Mouse (Mus musculus) forebrain, postnatal 0 days (tissue): Measurements from ENCODE around the gene Lekr1. TPM values are rescaled to one million over a fixed set of nuclear protein-coding genes. Genes with fewer than 3 reads are reported as not detected.
A peak's percentile ranks its signal among the peaks of the same experiment; 100 is the strongest.

Source experiments
- ATAC-seq: fragments of 200-750 bp; cut with Nextera tagmentation; 2 replicates; pipeline ENCODE4 v1.8.0; 2017; ENCODE audit warnings: mild to moderate bottlenecking, moderate library complexity
- DNase-seq: peaks from one replicate; pipeline ENCODE4 v3.0.0-alpha.2; 2015
- H3K27ac ChIP-seq: fragments of 300-500 bp; sonication (generic); 2 replicates; pipeline ENCODE4 v1.5.1; 2014; ENCODE audit warnings: low read depth, mild to moderate bottlenecking, antibody characterized with exemption, low read length, moderate library complexity, mixed read lengths
- H3K27me3 ChIP-seq: fragments of 300-500 bp; sonication (generic); 2 replicates; pipeline ENCODE4 v1.6.1; 2014; ENCODE audit warnings: mild to moderate bottlenecking, low read length, mixed read lengths; ENCODE audit not compliant: insufficient read depth
- H3K36me3 ChIP-seq: fragments of 300-500 bp; sonication (generic); 2 replicates; pipeline ENCODE4 v1.6.1; 2014; ENCODE audit warnings: mild to moderate bottlenecking, moderate library complexity; ENCODE audit not compliant: insufficient read depth
- H3K4me1 ChIP-seq: fragments of 300-500 bp; sonication (generic); 2 replicates; pipeline ENCODE4 v1.6.1; 2014; ENCODE audit warnings: antibody characterized with exemption; ENCODE audit not compliant: insufficient read depth
- H3K4me2 ChIP-seq: fragments of 300-500 bp; sonication (generic); 2 replicates; pipeline ENCODE4 v1.6.1; 2014; ENCODE audit warnings: low read depth, mild to moderate bottlenecking, moderate library complexity
- H3K4me3 ChIP-seq: fragments of 300-500 bp; sonication (generic); 2 replicates; pipeline ENCODE4 v1.5.1; 2014; ENCODE audit warnings: low read depth, low read length, mixed read lengths
- H3K9ac ChIP-seq: fragments of 300-500 bp; sonication (generic); 2 replicates; pipeline ENCODE4 v1.6.1; 2014; ENCODE audit warnings: mild to moderate bottlenecking
- H3K9me3 ChIP-seq: fragments of 300-500 bp; sonication (generic); 2 replicates; pipeline ENCODE4 v1.6.1; 2016; ENCODE audit warnings: low read length
- CTCF ChIP-seq: sonication (generic); IDR thresholded peaks from 2 replicates; pipeline ENCODE4 v1.5.1; 2016; ENCODE audit warnings: antibody characterized with exemption, control low read depth, low read depth
- WGBS: fragments of 180-500 bp; shearing (Covaris S2); extraction: QIAGEN DNeasy Blood & Tissue Kit; methylation state at CpG from one replicate; pipeline ENCODE4 v1.1.7; 2014; 5-methylcytosine and 5-hydroxymethylcytosine counted together
- polyA plus RNA-seq: library from polyadenylated mRNA; unstranded; fragments of >200 nt; fragmentation: Nextera tagmentation; extraction: Ambion mirVana; gene quantifications from 2 replicates; pipeline ENCODE4 v1.2.1, GENCODE M21; 2015
- total RNA-seq: library from RNA; depleted of rRNA; stranded (reverse); fragments of >200 nt; gene quantifications from 2 replicates; pipeline ENCODE4 v1.2.3, GENCODE M21; 2014

Gene Lekr1
- total and polyA plus RNA-seq, 2 experiments from 2014 or later: 3.8 to 4.8 TPM

DNA sequence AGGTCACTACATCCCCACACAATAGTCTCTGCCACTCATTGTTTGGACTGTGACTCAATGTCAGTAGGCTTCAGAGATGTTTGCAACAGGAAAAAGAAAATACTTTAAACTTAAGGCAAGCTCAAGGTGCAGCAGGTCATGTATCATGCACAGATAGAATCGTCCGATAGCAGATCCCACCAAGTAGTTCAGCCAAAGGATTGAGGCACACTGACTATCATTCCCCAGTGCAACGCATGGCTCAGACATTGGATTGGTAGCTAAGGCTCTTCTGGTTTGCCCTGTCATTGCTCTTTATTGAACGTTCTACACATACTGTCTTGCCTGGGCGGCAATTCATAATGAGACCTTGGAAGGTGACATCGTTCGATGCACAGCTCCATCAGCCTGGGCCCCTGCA, 9.6 kb upstream of the Lekr1 start:
- DNase-seq (no peak), ATAC-seq (no peak)
- H3K36me3 ChIP-seq: no peaks in the 10 kb centered on the region
- no peaks in the 10 kb centered on the region for H3K27me3 ChIP-seq
- H3K27ac ChIP-seq: no peak overlapping the region
- no peak overlapping the region for H3K4me2 ChIP-seq
- H3K9me3 ChIP-seq: no peaks in the 10 kb centered on the region
- no peaks in the 10 kb centered on the region for H3K4me1 ChIP-seq
- H3K9ac ChIP-seq: no peak overlapping the region; the same call in 1 of the 2 replicates
- no peak for TF ChIP-seq CTCF
- 46% methylated on average over 7 of the region's 7 CpGs for WGBS
- H3K4me3 ChIP-seq: no peak overlapping the region

GRCm38 (mm10) chr3:65656902-65657660, 8.9 kb upstream of the Lekr1 start:
- 13% methylated on average over 12 of the region's 12 CpGs for WGBS
- no peak overlapping the region for H3K4me2 ChIP-seq

DNA sequence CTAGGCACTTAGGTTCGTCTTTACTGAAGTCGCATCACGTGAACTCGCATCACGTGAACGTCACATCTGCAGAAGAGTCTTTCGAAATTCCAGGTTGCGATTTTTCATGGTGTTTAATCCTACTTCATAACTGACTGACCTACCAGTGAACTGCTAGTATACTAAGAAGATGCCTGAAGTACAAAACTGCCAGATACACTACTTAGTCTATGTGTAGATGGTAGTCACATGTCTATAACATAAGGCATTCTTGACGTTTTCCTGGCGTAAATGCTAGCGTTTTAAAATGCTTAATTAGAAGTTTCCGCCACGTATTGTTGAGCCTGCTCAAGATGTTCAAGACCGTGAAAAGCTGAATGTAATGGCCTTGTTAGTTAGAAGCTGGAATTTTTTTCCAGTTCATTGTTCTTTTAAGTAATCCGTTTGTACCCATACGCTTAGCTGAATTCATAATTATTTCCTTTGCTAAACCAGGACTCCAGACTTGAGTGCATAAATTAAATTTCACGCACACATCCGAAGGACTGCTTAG, 7.9 kb upstream of the Lekr1 start:
- Histone ChIP-seq H3K36me3 (no peaks in the 10 kb centered on the region), H3K27ac (peak overlapping the region; percentile 73; the same call in 1 of the 2 replicates), H3K4me1 (no peaks in the 10 kb centered on the region), H3K4me3 (peak overlapping the region; percentile 62), H3K9ac (peak overlapping the region; percentile 60), H3K4me2 (peak overlapping the region; percentile 88), H3K9me3 (no peaks in the 10 kb centered on the region), H3K27me3 (no peaks in the 10 kb centered on the region)
- no peak for TF ChIP-seq CTCF
- WGBS: 5% methylated on average over 18 of the region's 18 CpGs
- peak; percentile 19 for ATAC-seq
- DNase-seq: peak; percentile 68

More at GRCm38 (mm10) chr3:65656902-65657660, 8.9 kb upstream of the Lekr1 start:
- Histone ChIP-seq H3K4me1 (no peaks in the 10 kb centered on the region), H3K4me3 (no peak overlapping the region), H3K9me3 (no peaks in the 10 kb centered on the region), H3K27me3 (no peaks in the 10 kb centered on the region), H3K36me3 (no peaks in the 10 kb centered on the region), H3K9ac (no peak overlapping the region; the same call in 1 of the 2 replicates), H3K27ac (no peak overlapping the region)
- no peak for ATAC-seq
- TF ChIP-seq CTCF: no peak
- DNase-seq: peak; percentile 44

GRCm38 (mm10) chr3:65658721-65659619, 7.1 kb upstream of the Lekr1 start:
- ATAC-seq: peak; percentile 90
- TF ChIP-seq CTCF: peak; percentile 18; the same call in 1 of the 2 replicates
- H3K4me2 ChIP-seq: peak overlapping the region; percentile 88
- peak; percentile 83 for DNase-seq
- peak overlapping the region; percentile 73 for H3K27ac ChIP-seq
- peak overlapping the region; percentile 60 for H3K9ac ChIP-seq
- H3K27me3 ChIP-seq: no peaks in the 10 kb centered on the region
- no peaks in the 10 kb centered on the region for H3K36me3 ChIP-seq
- no peaks in the 10 kb centered on the region for H3K9me3 ChIP-seq
- H3K4me1 ChIP-seq: no peaks in the 10 kb centered on the region
- WGBS: 1% methylated on average over 72 of the region's 72 CpGs
- peak overlapping the region; percentile 62 for H3K4me3 ChIP-seq

DNA sequence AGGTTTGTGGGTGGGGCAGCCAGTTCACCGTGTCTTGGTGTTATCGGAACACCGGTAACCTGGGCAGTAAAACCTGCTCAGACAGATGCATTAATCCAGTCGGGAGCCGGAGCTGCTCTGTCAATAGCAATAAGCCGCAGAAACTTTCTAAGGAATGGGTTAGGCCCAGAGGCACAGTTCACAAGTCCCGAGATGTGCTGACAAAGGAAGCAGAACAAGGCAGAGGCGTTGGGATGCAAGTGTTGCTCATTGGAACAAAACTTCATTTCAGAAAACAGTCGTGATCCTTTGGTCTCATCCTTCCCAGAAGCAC, 6.5 kb upstream of the Lekr1 start:
- no peaks in the 10 kb centered on the region for H3K9me3 ChIP-seq
- TF ChIP-seq CTCF: no peak
- WGBS: 3% methylated on average over 9 of the region's 9 CpGs
- no peaks in the 10 kb centered on the region for H3K27me3 ChIP-seq
- peak overlapping the region; percentile 60 for H3K9ac ChIP-seq
- H3K4me3 ChIP-seq: peak overlapping the region; percentile 62
- peak overlapping the region; percentile 73 for H3K27ac ChIP-seq
- no peaks in the 10 kb centered on the region for H3K4me1 ChIP-seq
- DNase-seq: peak; percentile 44
- no peaks in the 10 kb centered on the region for H3K36me3 ChIP-seq
- peak overlapping the region; percentile 88 for H3K4me2 ChIP-seq
- ATAC-seq: peak; percentile 20; the same call in 1 of the 2 replicates

DNA sequence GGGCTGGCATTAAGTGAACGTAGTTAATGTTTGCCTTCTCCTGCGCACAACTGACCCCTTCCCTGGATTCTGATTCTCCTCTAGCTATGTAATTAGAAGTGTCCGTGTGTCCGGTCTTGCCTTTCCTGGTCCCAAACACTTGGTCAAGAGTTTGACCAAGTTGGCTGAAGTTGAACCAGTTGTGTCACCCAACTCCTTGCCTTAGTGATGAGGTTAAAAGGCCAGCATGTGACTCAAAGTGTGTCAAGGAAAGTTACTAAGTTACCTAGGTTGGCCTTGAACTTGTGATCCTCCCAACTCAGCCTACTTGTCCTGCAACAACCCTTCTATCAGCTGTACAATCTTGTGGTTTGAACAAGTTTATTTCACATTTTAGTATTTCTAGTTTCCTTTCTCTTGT, 5.7 kb upstream of the Lekr1 start:
- DNase-seq: no peak
- Histone ChIP-seq H3K9ac (no peak overlapping the region), H3K27ac (no peak overlapping the region), H3K27me3 (no peaks in the 10 kb centered on the region), H3K4me3 (no peak overlapping the region), H3K4me1 (no peaks in the 10 kb centered on the region), H3K36me3 (no peaks in the 10 kb centered on the region), H3K4me2 (no peak overlapping the region), H3K9me3 (no peaks in the 10 kb centered on the region)
- whole genome bisulfite sequencing: 96% methylated on average over 4 of the region's 4 CpGs
- TF ChIP-seq CTCF: no peak
- no peak for ATAC-seq

DNA sequence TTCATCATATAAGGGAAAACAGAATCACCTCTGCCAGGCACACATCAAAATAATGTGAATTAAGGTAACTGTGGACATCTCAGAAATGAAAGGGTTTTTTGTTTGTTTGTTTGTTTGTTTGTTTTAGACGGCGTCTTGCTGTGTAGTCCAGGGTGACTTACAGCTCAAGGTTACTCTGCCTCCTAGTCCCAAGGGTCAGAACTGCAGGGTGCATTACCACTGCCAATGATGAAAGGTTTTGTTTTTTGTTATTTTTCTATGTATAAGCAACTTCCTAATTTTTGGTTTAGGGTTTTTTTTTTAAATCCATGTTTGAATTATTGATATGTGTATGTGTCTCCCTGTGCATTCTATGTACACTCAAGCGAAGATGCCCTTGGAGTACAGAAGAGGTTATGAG, 4.3 kb upstream of the Lekr1 start:
- no peak for DNase-seq
- ATAC-seq: no peak
- TF ChIP-seq CTCF: no peak
- no peaks in the 10 kb centered on the region for H3K27me3 ChIP-seq
- peaks cover 4% of the 10 kb centered on the region; the same call in 1 of the 2 replicates for H3K4me1 ChIP-seq
- H3K4me3 ChIP-seq: no peak overlapping the region
- no peak overlapping the region for H3K9ac ChIP-seq
- 82% methylated on average over 3 of the region's 3 CpGs for WGBS
- no peak overlapping the region for H3K4me2 ChIP-seq
- no peak overlapping the region for H3K27ac ChIP-seq
- H3K9me3 ChIP-seq: no peaks in the 10 kb centered on the region
- no peaks in the 10 kb centered on the region for H3K36me3 ChIP-seq
